Mouse (Mus musculus) neutrophil, adult 59 days (primary cell): Measurements from ENCODE around the gene Tex48. TPM values are rescaled to one million over a fixed set of nuclear protein-coding genes. Genes with fewer than 3 reads are reported as not detected.

ENCODE experiments used
- total RNA-seq, 2 experiments: library from RNA; stranded (reverse); gene quantifications; 1 replicate in 1 of 2; 2 replicates in 1 of 2; pipeline ENCODE4 v1.2.4; 2023

Gene Tex48
- total RNA-seq = not detected

GRCm38 (mm10) chr4:63622378-63622835, at the start of gene Tex48:
TSS of gene Tex48 (minus strand) at chr4:63622428.

GRCm38 (mm10) chr4:63663279-63663678, 41.1 kb upstream of the Tex48 start, which contains the start of gene Gm11214:
TSS of gene Gm11214 (minus strand) at chr4:63663379.

DNA sequence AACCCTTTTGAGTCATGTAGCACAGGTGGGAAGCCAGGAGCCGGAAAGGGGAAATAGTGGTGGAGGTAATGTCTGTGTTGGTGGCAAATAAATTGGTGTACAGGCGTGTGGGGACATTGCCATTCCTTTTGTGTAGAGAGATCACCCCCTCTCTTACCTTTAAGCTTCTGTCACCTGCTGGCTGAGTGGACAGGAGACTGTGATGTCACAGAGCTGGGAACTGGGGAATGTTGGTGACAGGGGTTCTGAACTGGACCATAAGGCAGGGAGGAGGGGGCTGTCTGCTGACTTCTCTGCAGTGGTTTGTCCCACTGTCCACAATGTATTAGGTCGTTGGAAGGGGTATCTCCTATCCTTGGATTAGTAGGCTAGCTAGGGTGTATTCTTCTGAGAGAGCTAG, 17.3 kb downstream of the Tex48 start, which contains the start of gene Gm11213:
Gene Gm11213 (minus strand): TSS at position 317 of the 400 bp plus-strand sequence.

GRCm38 (mm10) chr4:63558407-63559081, 63.7 kb downstream of the Tex48 start, which contains the start of gene Tmem268:
TSS of gene Tmem268 (plus strand) at chr4:63558781.

Other genes starting within 250 kb of the Tex48 start
- gene Akna, start 219.1 kb downstream of the Tex48 start, total RNA-seq = 100 to 1,000 TPM; 265 to 278 TPM
- gene Whrn, start 126.4 kb downstream of the Tex48 start, total RNA-seq = 1 to 10 TPM in 1 of 2 experiments, under 1 TPM in 1; 0.56 to 1.9 TPM
- gene Atp6v1g1, start 77.7 kb downstream of the Tex48 start, total RNA-seq = 100 to 1,000 TPM; 135 to 139 TPM
- 10 to 100 TPM; 24.1 to 28.0 TPM for gene Tmem268, start 63.6 kb downstream of the Tex48 start, total RNA-seq
- not detected for gene Gm11213, start 17.2 kb downstream of the Tex48 start, total RNA-seq
- not detected for gene Gm11214, start 41.0 kb upstream of the Tex48 start, total RNA-seq
- gene Tnfsf15, start 122.7 kb upstream of the Tex48 start, total RNA-seq = not detected
- under 1 TPM in 1 of 2 experiments, not detected in 1; 0.11 TPM for gene Tnfsf8, start 238.9 kb upstream of the Tex48 start, total RNA-seq